In genomic region chr12:55600503-55600994, GRCm38 (mm10) we compare ENCODE assay signal across 9 mouse cellular contexts. TPM values are rescaled to one million over a fixed set of nuclear protein-coding genes. Genes with fewer than 3 reads are reported as not detected.
DNase-seq lines count a peak whose midpoint lies in the region; ATAC-seq and TF ChIP-seq lines count a peak whose summit lies in the region.
"Had no signal": no experiment of that assay in that cellular context is flagged by ENCODE, and none has a peak within 500 bp of the region (broad histone marks: within the 10 kb centered on the region; RNA-seq: fewer than 3 reads in every experiment).

No protein-coding gene starts in this region.

- H3K4me2 ChIP-seq in limb, embryonic 15.5 days, result peak overlapping the region; percentile 86
- H3K4me2 ChIP-seq in stomach, postnatal 0 days (replicated peaks; ENCODE audit: low read depth), result 0 out of 2 replicates have a peak overlapping the region, but pooled peaks have one; percentile 61

- DNase-seq in cerebellum, postnatal 10 days, result peak; percentile 21 to 37
- DNase-seq in cerebellum, adult 9-11 months, result no peak
- DNase-seq in right cerebral cortex, postnatal 4 days, result peak; percentile 9
- no peak for DNase-seq in right cerebral cortex, postnatal 36 days (ENCODE audit: low spot score in 2 of 2)
- no peak for DNase-seq in stomach, postnatal 0 days (ENCODE audit: low spot score)
- no peak for DNase-seq in left cerebral cortex, postnatal 14 days (ENCODE audit: low spot score in 2 of 2)
- DNase-seq in gastrocnemius, postnatal 25 days, result no peak

- TF ChIP-seq EP300 in stomach, postnatal 0 days (optimal IDR thresholded peaks at IDR 0.05), result no peak

- TF ChIP-seq CTCF in stomach, postnatal 0 days (IDR thresholded peaks at IDR 0.05; ENCODE audit: low read depth), result no peak

- H3K4me1 ChIP-seq in limb, embryonic 15.5 days, result peaks cover 23% of the 10 kb centered on the region
- peaks cover 5% of the 10 kb centered on the region; the same call in 1 of the 2 replicates for H3K4me1 ChIP-seq in stomach, postnatal 0 days (replicated peaks; ENCODE audit: control insufficient read depth, insufficient read depth)

- H3K4me3 ChIP-seq in limb, embryonic 15.5 days, result peak overlapping the region; percentile 44
- peak overlapping the region; percentile 13; the same call in 1 of the 2 replicates for H3K4me3 ChIP-seq in stomach, postnatal 0 days (ENCODE audit: low read depth, low read length)

- no peaks in the 10 kb centered on the region for H3K9me3 ChIP-seq in limb, embryonic 15.5 days
- no peaks in the 10 kb centered on the region for H3K9me3 ChIP-seq in stomach, postnatal 0 days (ENCODE audit: control insufficient read depth, low read length)

- 4% methylated on average over 42 of the region's 42 CpGs for WGBS in limb, embryonic 15.5 days
- WGBS in stomach, postnatal 0 days, result 4% methylated on average over 42 of the region's 42 CpGs

- no peak overlapping the region for H3K27ac ChIP-seq in limb, embryonic 15.5 days
- no peak overlapping the region for H3K27ac ChIP-seq in stomach, postnatal 0 days (replicated peaks)
- H3K27ac ChIP-seq: layer of hippocampus, adult 2 months had no signal

- H3K9ac ChIP-seq in limb, embryonic 15.5 days, result no peak overlapping the region
- H3K9ac ChIP-seq in stomach, postnatal 0 days (ENCODE audit: low read length), result no peak overlapping the region

- intact Hi-C loops in left cerebral cortex, postnatal 14 days (cut with DNase I), result no loop called here

- peaks cover 61% of the 10 kb centered on the region for H3K27me3 ChIP-seq in limb, embryonic 15.5 days
- peaks cover 19% of the 10 kb centered on the region; the same call in 1 of the 2 replicates for H3K27me3 ChIP-seq in stomach, postnatal 0 days (ENCODE audit: control insufficient read depth, insufficient read depth, low read length)

- H3K36me3 ChIP-seq in limb, embryonic 15.5 days, result peaks cover 7% of the 10 kb centered on the region; the same call in 1 of the 2 replicates
- no peaks in the 10 kb centered on the region for H3K36me3 ChIP-seq in stomach, postnatal 0 days (ENCODE audit: control insufficient read depth, insufficient read depth, low read length)

- ATAC-seq in limb, embryonic 15.5 days (ENCODE audit: insufficient number of reproducible peaks, low FRiP score, low TSS enrichment, low read depth), result no peak
- ATAC-seq in stomach, postnatal 0 days (ENCODE audit: low FRiP score, low TSS enrichment), result peak; percentile 66

RNA-seq across cellular contexts. Expression of gene Insm2, which starts 1.3 kb away (rescaled TPM):
- 0.09 TPM in 1 of 2 replicates, not detected in the other for polyA plus RNA-seq in limb, embryonic 15.5 days (2015; fragmentation: Nextera tagmentation; extraction: Ambion mirVana)
- polyA plus RNA-seq in stomach, postnatal 0 days (2015; fragmentation: Nextera tagmentation; extraction: Ambion mirVana), result 0.04 and 0.10 TPM in 2 replicates
- under 1 TPM; 0.37 to 0.49 TPM for total RNA-seq in left cerebral cortex, postnatal 14 days (2021)
- total RNA-seq in gastrocnemius, postnatal 25 days (2021), result not detected

RNA-seq across cellular contexts. Expression of gene Aldoart2, which starts 35.5 kb away (rescaled TPM):
- polyA plus RNA-seq in limb, embryonic 15.5 days (2015; fragmentation: Nextera tagmentation; extraction: Ambion mirVana), result 0.10 TPM in 1 of 2 replicates, not detected in the other
- not detected in 2 replicates for polyA plus RNA-seq in stomach, postnatal 0 days (2015; fragmentation: Nextera tagmentation; extraction: Ambion mirVana)
- total RNA-seq in left cerebral cortex, postnatal 14 days (2021), result not detected
- under 1 TPM in 1 of 2 experiments, not detected in 1; 0.20 TPM for total RNA-seq in gastrocnemius, postnatal 25 days (2021)
- total RNA-seq: layer of hippocampus, adult 2 months had no signal

Comparison
In these comparisons a context has a peak if more than half of its experiments do, and no peak if none do; other contexts are left out.
1. DNase-seq: peak in cerebellum, postnatal 10 days (2 of 2) and right cerebral cortex, postnatal 4 days (single experiment); none in cerebellum, adult 9-11 months (single experiment), right cerebral cortex, postnatal 36 days (0 of 2), stomach, postnatal 0 days (single experiment), left cerebral cortex, postnatal 14 days (0 of 2) and gastrocnemius, postnatal 25 days (single experiment).